Mouse (Mus musculus): Measurements from ENCODE around the gene Gabpb1.

Gene Gabpb1

DNA sequence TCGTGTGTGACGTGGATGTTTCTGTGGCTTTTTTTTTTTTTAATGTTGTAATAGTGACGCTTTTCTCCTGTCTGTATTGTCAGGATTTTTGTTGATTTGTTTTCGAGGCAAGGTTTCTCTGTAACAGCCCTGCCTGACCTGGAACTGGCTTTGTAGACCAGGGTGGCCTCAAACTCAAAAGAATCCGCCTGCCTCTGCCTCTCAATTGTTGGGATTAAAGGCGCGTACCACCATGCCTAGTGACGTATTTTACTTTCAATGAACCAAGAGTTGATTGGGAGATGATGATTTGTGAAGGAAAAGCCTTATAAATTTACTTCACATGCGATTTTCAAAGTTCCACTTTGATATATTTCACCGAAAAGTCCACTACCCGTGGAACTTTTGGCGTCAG, at the start of gene Gabpb1:
Gabpb1 (minus strand) TSS at position 216 of the 394 bp plus-strand sequence.
- DNase-seq (ENCODE audit: low spot score in 2 of 2): no peak

DNA sequence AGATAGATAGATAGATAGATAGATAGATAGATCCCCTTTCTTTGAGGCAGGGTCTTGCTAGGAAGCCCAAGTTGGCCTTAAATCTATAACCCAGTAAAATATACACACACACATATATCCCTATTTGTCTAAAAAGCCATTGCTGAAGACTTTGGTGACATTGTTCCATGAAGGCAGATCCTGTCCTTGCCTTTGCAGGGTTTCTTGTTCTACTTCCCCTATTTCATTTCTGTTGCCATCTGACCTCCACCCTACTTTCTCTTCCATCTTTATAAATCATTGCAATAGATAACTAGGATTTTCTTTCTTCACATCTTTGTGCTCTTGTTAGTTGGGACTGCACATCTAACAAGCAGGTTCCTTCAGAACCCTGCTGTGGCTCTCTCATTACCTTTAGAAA, 36.8 kb upstream of the Gabpb1 start:
- no peak for DNase-seq (ENCODE audit: low spot score in 2 of 2)

DNA sequence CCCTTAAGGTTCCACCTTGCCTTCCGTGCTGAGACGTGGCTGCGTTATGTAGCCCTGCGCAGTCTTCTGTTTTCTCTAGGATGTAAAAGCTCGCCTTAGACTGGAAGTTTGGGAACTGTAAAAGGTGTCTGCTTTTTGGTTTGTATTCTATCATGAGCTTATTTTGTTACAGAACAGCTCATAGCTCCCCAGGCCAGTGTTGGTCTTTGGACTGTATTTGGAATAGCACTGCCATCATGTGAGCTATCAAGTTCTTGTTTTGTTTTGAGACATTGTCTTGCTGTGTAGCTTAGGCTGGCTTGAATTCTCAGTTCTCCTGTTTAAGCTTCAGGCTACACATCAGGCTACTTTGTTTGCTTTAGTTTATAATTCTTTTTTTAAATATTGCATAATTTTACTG, 36.4 kb upstream of the Gabpb1 start:
- no peak for DNase-seq (ENCODE audit: low spot score in 2 of 2)

DNA sequence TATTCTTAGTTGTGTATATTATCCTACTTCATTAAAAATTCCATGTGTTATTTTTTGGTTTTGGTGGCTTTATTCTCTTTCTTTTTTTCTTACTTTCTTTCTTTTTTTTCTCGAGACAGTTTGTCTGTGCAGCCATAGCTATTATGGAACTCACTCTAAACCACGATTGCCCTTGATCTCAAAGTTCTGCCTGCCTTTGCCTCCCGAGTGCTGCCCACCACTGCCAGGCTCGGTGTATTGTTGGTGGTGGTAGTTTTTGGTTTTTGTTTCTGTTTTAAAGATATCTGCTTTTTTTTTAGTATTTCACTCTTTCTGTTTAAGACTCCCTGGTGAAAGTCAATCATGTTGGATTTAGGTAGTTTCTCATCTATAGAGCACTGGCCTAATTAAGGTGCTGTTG, 32.2 kb upstream of the Gabpb1 start:
- no peak for DNase-seq (ENCODE audit: low spot score in 2 of 2)

DNA sequence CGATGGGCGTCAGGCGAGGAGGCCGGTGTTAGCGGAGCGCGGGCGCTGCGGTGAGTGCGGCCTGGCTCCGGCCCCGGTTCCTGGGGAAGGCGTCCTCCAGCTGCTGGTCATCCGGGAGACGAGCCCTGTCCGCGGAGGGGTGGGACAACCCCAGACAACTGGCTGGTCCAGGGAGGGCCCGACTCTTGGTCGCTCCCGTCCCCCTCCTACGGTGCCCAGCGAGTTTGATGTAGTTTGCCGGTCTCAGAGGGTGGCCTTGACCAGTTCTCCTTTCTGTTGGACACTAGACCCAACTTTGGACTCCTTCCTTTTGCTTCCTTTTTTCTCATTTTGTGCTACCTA, 31.3 kb upstream of the Gabpb1 start:
- DNase-seq (ENCODE audit: low spot score in 2 of 2): no peak

DNA sequence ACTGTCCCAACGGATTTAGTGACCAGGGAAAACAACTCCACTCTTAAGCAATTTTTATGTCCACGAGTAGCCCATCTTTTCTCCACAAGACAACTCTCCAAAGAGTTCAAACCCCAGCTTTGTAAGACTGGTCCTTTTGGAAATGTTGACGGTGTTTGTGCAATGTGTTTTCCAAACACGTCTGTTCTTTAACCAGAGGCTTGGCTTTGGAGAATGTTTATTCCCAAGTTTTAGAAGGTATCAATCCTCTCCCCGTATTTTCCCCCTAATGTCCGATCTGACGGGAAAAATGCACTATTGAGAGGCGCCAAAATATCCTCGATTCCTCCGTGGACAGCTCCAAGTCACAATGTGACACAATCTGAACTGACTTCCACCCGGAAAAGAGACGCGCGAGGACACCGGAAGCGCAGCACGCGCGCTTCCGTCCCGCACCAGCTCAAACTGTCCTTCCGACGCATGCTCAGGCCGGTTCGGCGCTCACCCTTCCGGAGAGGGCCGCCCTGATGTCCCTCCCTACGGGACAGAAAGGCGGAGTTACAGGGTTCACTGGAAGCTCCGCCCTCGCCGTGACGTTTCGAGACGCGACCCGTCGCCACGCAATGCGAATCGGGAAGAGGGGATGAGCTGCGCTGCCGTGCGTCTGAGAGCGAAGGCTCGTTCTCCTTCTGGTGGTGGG, 30.8 kb upstream of the Gabpb1 start, which contains the start of gene Usp8:
Usp8 (plus strand) TSS at position 570 of the 679 bp plus-strand sequence.
- peak; percentile 96 for DNase-seq (ENCODE audit: low spot score in 2 of 2)

DNA sequence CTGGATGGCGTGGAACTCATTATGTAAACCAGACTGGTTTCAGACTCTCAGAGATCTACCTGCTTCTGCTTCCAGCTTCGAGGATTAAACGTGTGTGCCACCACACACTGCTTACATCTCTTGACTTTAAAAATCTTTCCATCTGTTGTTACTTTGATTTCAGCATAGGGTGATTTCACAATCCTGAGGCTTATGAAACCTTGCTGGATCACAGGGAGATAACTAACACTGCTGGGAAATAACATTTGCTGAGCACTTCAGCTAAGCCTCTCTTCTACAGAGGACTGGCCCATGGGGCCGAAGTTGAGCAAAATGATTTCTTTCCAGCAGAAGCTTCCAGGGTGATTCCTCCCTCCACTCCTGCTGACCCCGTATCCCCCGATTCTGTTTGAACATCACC, 19.1 kb upstream of the Gabpb1 start:
- DNase-seq (ENCODE audit: low spot score in 2 of 2): no peak

DNA sequence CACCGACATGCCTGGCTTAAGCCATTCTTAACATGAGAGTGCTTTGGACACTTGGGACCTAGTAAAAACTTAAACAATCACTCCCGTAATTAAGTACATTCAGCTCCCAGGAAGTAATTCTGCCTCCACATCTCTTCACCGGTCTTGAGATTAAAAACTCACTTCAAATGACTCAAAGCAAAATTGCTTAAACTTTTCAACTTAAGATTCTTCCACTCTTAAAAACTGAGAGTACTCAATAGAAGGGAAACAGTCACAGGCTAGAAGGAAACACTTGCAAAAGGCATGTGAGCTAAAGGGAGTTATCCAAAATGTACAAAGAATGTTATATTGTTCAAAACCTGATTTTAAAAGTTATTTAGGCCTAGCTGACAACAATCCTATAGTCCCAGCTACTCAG, 15.2 kb upstream of the Gabpb1 start:
- DNase-seq (ENCODE audit: low spot score in 2 of 2): no peak

DNA sequence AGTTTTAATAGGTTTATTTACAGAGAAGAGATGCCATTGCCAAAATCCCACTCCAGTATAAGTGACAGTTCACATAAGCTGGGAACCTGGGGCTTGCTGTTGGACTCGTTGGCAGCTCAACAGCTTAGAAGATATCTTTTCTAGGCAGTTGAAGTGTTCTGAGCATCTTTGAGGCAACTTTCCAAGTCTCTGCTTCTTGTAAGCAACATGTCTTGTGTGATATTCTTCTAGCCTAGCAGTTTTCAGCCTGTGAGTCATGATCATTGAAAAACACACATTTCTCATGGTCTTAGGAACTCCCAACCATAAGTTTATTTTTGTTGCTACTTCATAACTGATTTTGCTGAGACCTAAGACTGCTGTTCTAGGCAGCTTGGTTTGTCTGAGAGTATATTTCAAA, 6.8 kb upstream of the Gabpb1 start:
- no peak for DNase-seq (ENCODE audit: low spot score in 2 of 2)

DNA sequence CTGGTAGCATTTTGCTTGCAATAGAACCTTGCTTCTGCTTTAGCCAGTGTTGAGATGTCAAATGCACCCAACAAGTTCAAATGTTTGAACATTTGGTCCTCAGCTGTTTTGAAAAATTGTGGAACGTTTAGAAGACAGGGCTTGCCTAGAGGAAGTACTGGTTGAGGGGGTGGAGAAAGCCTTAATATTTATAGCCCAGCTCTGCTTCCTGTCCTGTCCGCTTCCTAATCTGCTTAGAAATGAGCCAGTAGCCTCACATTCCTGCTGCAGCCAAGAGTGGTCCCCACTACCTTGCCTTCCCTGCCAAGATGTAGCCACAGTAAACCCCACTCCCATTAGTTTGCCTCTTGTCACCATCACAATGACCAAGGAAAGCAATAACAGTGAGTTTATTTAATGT, 6.2 kb upstream of the Gabpb1 start:
- no peak for DNase-seq (ENCODE audit: low spot score in 2 of 2)

DNA sequence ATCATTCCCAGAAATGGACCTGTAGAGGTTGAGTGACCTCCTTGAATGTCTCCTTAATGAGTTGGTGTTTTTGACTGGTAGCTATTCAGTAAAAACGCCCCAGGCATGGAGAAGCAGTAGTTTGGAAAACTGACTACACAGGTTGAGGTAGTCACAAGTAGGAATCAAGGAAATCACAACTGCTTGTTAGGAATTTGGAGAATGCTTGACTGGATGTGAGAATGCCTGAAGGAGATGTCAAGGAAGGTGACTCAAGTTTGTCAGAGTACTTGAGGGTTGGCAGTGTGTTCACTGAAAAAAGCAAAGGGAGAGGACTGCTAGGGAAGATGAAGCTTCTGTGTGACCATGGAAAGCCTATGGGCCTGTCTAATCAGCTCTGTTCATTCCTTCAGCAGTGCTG, 1.2 kb upstream of the Gabpb1 start:
- DNase-seq (ENCODE audit: low spot score in 2 of 2): no peak

DNA sequence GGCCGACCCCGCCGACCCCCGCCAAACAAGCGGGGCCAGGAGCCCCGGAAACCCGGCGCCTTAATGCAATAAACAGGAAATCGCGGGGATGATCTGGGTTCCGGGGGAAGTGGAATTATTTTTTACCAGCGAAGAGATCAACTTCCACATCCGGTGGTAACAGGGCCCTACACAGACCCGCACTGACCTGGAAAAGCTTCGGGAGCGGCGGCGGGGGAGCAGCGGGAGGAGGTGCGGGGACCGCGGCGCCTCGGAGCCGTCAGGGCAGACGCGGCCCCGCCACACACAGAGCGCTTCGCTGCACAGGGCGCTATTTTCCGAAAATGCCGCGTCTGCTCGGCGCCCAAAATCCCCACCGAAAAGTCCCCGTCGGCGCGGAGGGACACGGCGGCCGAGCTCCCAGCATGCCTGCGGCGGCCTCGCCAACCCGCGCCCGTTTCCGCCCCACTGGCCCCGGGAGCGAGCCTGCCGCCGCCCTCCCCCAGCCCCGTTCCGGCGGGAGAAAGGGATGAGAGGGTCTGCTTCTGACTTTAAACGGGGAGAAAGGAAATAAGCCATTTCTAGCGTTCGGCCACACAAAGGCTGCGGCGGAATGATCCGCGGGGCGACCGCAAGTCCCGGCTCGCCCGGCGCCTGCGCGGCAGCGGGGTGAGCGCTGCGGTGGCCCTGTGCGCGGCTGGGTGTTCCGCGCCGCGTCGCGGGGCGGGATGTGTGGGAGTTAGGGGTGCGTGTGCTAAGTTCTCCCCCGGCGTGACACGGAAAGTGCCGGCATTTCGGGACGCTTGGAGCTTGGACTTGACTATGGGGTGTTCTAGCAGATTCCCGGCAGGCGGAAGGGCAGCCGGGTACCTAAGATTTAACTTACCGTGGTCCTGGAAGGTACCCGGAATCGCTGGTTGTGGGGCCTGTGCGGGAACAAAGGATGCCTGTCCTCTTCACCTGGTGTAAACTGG, 692 bp downstream of the Gabpb1 start:
- peak; percentile 91 to 92 for DNase-seq (ENCODE audit: low spot score in 2 of 2)

DNA sequence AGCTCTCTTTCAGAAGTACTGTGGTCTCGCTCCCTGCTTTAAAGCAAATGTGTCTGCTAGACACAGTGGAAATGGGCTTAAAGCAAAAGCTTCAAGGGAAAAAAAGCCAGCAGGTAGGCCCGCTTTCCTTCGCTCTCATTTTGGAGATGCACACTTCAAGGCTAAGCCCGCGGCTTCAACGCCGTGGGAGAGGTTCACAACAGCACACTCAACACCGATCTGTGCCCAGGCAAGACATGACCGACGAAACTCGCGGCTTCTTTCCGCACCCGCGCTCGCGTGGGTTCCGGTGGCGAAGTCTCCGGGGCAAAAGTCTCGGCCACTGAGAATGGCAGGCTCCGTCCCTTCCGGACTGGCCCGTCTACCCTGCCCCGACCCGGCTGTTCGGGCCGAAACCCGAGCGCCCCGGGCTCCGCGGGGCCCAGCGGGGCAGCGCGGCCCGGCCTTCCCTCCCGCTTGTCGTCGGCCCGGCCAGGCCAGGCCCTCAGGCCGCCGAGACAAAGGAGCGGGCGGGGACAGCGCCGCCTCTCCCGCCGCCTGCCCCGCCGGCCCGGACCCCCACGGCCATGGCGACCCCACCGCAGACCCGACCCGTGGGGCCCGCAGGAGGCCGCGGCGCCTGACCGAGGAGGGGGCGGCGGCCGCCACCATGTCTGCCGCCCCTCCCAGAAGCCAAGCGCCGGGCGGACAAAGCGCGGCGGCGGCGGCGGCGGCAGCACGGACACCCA, 1.5 kb downstream of the Gabpb1 start:
- DNase-seq (ENCODE audit: low spot score in 2 of 2): peak; percentile 61 to 63

DNA sequence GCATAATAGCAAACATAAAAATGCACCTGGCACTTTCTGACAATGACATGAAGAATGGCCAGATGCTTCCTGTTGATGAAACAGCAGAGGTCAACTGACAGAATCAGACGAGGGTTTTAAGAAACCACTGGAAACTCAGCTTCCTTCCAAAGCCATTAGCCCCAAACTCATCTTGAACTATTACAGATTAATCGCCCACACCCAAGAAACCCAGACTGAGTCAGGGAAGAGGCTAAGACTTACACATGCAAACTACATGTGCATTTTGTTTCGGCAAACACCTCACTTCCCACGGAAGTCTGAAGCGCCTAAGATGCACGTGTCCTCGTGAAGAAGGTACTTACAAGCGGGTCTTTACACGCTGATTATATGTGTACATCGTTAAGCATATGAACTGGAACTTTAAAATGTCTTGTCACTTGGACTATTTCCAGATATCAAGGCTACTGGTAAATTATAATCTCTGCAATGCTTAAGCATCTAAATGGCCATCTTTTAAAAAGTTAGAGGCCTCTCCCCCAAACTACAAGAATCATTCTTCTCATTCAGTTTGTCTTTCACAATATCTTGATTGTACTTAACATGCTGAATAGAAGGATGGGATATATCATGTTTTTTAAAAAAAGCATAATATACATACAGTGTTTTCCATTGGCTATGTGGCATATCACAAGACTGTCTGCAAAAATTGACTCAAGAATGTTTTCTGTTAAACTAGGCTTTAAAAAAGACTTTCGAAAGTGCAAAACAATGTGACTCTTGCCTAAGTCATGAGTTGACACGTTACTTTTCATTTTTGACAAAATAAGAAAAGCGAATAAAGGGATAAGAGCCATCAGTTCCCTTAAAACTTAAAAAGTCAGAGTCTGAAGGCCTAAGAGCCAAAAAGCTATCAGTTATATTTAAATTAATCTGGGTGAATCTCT, 2.6 kb downstream of the Gabpb1 start:
- DNase-seq (ENCODE audit: low spot score in 2 of 2): peak; percentile 29 to 40

DNA sequence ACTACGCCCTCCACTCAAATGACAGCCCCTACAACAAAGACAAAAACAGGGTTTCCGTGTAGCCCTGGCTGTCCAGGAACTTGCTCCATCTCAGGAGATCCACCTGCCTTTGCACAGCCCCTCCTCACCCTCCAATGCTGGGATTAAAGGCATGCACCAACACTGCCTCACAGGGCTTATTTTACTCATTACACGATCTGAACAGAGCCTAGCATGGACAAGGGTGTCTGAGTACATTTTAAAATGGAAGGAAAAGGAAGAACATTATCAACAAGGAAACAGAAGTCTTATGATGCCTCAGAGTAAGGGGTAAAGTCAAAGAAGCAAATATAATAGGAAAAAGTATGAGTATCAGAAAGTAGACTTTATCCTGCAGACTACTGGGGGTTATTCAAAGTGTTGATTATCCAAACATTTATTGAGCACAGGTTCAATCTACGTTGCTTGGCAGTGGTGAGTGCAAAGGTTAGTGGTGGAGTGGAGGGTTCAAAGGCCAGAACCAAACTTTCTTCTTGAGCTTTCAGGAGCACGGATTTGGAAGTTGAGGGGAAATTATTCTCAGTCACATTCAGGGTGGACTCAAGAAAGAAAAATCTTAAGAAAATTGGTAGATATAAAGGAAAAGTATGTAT, 7.4 kb downstream of the Gabpb1 start:
- DNase-seq (ENCODE audit: low spot score in 2 of 2): no peak

DNA sequence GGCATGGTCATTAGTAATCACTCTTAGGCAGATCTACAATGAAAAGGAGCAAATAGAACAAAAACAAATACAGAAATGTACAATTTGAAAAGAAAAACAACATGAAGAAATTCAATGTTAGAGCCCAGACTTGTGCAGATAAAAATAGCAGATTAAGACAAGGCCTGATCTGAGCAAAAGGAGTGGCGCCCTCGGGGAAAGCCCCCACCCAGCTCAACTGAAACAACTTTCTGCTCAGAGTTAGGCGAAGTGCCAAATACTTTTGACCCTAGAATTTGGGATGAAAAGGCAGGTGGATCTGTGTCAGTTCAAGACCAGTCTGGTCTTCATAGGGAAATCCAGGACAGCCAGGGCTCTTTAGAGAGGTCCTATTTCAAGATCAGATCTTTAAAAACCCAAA, 10.2 kb downstream of the Gabpb1 start:
- no peak for DNase-seq (ENCODE audit: low spot score in 2 of 2)

DNA sequence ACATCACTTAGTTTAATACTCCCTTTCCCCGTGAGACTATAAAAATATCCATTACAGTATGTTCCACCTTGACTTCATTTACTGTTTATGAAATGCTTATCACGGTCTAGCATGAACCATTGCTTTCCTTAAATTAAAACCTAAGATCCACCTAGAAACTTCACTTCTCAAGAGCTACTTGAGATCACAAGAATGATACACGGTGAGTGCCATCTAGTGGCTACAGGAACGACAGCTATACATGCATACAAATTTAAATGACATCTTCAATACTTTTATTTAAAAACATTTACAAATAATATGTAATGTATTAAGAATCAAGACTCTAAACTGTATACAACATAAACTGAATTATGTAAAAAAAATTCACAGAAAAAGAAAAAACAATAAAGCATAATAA, 12.7 kb downstream of the Gabpb1 start:
- peak; percentile 20 to 31 for DNase-seq (ENCODE audit: low spot score in 2 of 2)

DNA sequence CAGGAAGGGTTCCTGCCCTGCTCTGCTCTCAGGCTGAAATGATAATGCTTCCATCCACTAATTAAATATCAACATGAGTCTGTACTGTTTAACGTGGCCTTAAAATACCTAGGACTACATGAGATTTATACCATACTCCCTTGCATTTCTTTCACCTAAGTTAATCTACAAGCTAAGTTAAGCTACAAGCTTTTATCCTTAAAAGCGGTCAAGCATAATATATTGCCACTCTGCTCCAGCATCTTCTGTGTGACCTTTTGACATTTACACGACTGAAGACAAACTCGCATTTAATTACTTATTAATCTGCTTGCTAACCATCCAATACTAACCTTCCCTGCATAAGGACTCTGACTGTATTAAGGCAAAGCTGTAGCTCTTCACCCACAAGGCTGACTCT, 23.2 kb downstream of the Gabpb1 start:
- DNase-seq (ENCODE audit: low spot score in 2 of 2): no peak

DNA sequence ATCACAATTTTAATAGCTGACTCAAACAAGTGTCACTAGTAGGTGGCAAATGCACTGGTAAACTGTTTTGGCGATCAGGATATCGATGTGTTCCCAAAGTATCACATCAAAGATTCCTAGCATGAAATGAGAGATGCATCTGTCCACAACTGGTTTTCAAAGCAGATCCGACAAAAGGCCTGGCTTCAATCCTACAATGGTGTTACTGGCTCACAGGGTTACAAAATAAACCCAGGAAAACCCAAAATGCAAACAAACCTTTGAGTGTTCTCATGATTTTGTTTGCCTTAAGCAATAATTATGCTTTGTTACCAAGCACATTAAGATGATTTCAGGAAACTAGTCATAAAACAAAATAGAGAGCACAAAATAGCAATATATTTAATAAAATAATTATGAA, 28.4 kb downstream of the Gabpb1 start:
- no peak for DNase-seq (ENCODE audit: low spot score in 2 of 2)

DNA sequence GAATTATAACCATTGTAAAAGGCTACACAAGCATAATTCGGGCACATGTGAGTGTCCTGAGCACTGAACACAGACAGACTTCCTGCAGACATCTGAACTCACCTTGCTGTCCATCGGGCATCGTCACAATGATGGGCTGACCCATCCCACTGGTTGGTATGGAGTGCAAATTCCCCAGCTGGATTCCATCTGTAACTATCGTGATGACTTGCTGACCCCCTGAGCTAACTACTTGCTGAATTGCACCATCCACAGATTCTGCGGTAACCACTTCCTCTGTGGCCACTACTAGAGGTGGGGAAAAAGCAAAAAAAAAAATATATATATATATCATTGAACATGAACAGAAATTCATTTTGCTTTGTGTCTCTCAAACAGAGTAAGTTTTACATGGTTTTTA, 29.7 kb downstream of the Gabpb1 start:
- DNase-seq (ENCODE audit: low spot score in 2 of 2): no peak

DNA sequence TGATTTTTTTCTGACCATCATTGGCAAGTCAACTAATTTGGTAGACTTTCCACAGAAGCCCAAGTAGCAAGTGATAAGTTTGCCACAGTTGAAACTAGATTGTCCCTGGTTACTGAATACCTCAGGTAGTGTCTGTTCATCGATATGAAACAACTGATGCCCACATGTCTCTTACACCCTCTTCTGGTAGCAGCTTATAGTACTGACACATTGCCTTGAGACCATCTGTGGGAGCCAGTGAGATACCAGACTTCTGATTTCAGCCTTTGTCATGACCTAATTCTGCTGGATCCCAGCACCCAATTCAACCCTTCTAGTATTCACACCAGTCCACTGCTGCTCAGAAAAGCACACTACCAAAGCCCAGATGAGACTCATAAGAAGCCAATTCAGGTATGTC, 31.4 kb downstream of the Gabpb1 start:
- no peak for DNase-seq (ENCODE audit: low spot score in 2 of 2)

Data from natural killer cell, adult 2 months (primary cell).